Mouse (Mus musculus): ENCODE measurements around the gene Thrb.

- TF ChIP-seq CTCF (IDR thresholded peaks at IDR 0.05; ENCODE audit: low read depth) = no peak
- TF ChIP-seq EP300 (IDR thresholded peaks at IDR 0.05; ENCODE audit: low read depth) = no peak
Measured at GRCm38 (mm10) chr14:17753429-17753828, 93.4 kb downstream of the Thrb start.

Measured in liver, embryonic 14.5 days (tissue).